Mouse (Mus musculus): ENCODE results near the gene Rnase4.

DNA sequence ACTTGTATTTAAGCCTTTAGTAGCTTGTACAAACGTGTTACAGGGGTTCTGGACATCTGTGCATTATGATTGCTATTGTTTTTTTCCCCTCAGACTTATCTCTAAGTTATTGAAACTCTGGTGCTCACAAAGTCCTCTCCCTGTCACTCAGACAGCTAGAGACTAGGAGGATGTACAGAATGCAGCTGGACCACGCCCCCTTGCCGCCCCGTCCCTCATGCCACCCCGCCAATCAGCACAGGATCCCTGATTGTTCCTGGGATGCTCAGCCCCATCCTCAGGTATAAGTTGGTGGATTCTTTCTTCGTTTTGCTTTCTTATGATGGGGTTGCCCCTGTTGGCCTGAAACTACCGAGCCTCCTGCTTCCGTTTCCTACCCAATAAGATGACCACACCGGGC is 22.6 kb downstream of the Rnase4 start:
- TF ChIP-seq CTCF (IDR thresholded peaks at IDR 0.05; ENCODE audit: insufficient read depth, low read length) (no peak), POLR2A (IDR thresholded peaks at IDR 0.05; ENCODE audit: borderline replicate concordance, extremely low read depth, low read depth, low read length) (no peak)
